8 mouse cellular contexts compared by ENCODE assay signal in genomic region chr8:83876838-83877223, GRCm38 (mm10). TPM values are rescaled to one million over a fixed set of nuclear protein-coding genes. Genes with fewer than 3 reads are reported as not detected.
A peak's percentile ranks its signal among the peaks of the same experiment; 100 is the strongest.
DNase-seq lines count a peak whose midpoint lies in the region; ATAC-seq and TF ChIP-seq lines count a peak whose summit lies in the region.

No protein-coding gene starts in this region.

- no peak overlapping the region for H3K9ac ChIP-seq in heart, embryonic 12.5 days

- peaks cover 4% of the 10 kb centered on the region; the same call in 1 of the 2 replicates for H3K4me1 ChIP-seq in kidney, adult 2 months (ENCODE audit: control insufficient read depth, insufficient read depth, low read length)
- H3K4me1 ChIP-seq in heart, embryonic 12.5 days (replicated peaks), result peaks cover 21% of the 10 kb centered on the region

- no peak for TF ChIP-seq POLR2A in kidney, adult 2 months (IDR thresholded peaks at IDR 0.05; ENCODE audit: low read depth, low read length)

- ATAC-seq in heart, embryonic 12.5 days (ENCODE audit: insufficient number of reproducible peaks, low FRiP score), result no peak

- 0 out of 2 replicates have a peak, but pooled peaks have one; percentile 0 for TF ChIP-seq CTCF in kidney, adult 2 months (conservative IDR thresholded peaks at IDR 0.05; ENCODE audit: insufficient read depth, insufficient read length, low read depth, low read length)

- 0 out of 2 replicates have a peak, but pooled peaks cover 5% of the 10 kb centered on the region for H3K9me3 ChIP-seq in heart, embryonic 12.5 days (replicated peaks)

- H3K36me3 ChIP-seq in kidney, adult 2 months (ENCODE audit: control insufficient read depth, insufficient read depth, low read length), result no peaks in the 10 kb centered on the region
- H3K36me3 ChIP-seq in heart, embryonic 12.5 days, result no peaks in the 10 kb centered on the region

- no peak overlapping the region for H3K27ac ChIP-seq in kidney, adult 2 months (ENCODE audit: insufficient read depth, low read depth, low read length)
- no peak overlapping the region for H3K27ac ChIP-seq in heart, embryonic 12.5 days (ENCODE audit: poor library complexity, severe bottlenecking)

- peak overlapping the region; percentile 94 for H3K4me2 ChIP-seq in heart, embryonic 12.5 days

- no peak overlapping the region for H3K4me3 ChIP-seq in kidney, adult 2 months (ENCODE audit: insufficient read depth, low read depth, low read length)
- H3K4me3 ChIP-seq in heart, embryonic 12.5 days, result peak overlapping the region; percentile 60

- no peaks in the 10 kb centered on the region for H3K27me3 ChIP-seq in kidney, adult 2 months (replicated peaks; ENCODE audit: control insufficient read depth, insufficient read depth, low read length)
- H3K27me3 ChIP-seq in heart, embryonic 12.5 days (replicated peaks), result peaks cover 13% of the 10 kb centered on the region

- DNase-seq in kidney, adult 2 months, result no peak
- DNase-seq in kidney, postnatal 36 days, result no peak
- DNase-seq in cerebellum, postnatal 14 days, result peak; percentile 22 to 24
- DNase-seq in liver, result peak; percentile 18
- DNase-seq in naive thymus-derived CD4-positive, alpha-beta T cell, adult 2 months (ENCODE audit: low read depth), result peak; percentile 47
- DNase-seq in layer of hippocampus, adult 9-10 months (ENCODE audit: low spot score), result no peak
- DNase-seq in ovary, adult 18-20 months (ENCODE audit: low spot score), result no peak

- 34% methylated on average over 10 of the region's 10 CpGs for WGBS in kidney, adult 2 months
- 3% methylated on average over 10 of the region's 10 CpGs for WGBS in heart, embryonic 12.5 days

RNA-seq across cellular contexts. Expression of gene Adgrl1, which starts 23.1 kb away (rescaled TPM):
- polyA plus RNA-seq in kidney, adult 2 months (2012; rRNA removed), result 28.7 and 44.4 TPM in 2 replicates
- polyA plus RNA-seq in heart, embryonic 12.5 days (2016; fragmentation: Nextera tagmentation; extraction: Ambion mirVana), result 11.2 and 11.4 TPM in 2 replicates

Comparison
In these comparisons a context has a peak if more than half of its experiments do, and no peak if none do; other contexts are left out.
1. DNase-seq: peak in cerebellum, postnatal 14 days (2 of 2), liver (single experiment) and naive thymus-derived CD4-positive, alpha-beta T cell, adult 2 months (single experiment); none in kidney, adult 2 months (single experiment), kidney, postnatal 36 days (0 of 2), layer of hippocampus, adult 9-10 months (single experiment) and ovary, adult 18-20 months (single experiment).